Mouse (Mus musculus) liver, embryonic 15.5 days (tissue): ENCODE measurements around the gene Lrsam1. TPM values are rescaled to one million over a fixed set of nuclear protein-coding genes. Genes with fewer than 3 reads are reported as not detected.

ENCODE experiments used
- ATAC-seq: fragments of 200-750 bp; cut with Nextera tagmentation; 2 replicates; pipeline ENCODE4 v1.8.0; 2017; ENCODE audit warnings: moderate number of reproducible peaks, mild to moderate bottlenecking, moderate library complexity; ENCODE audit not compliant: insufficient read depth
- H3K27ac ChIP-seq: fragments of 300-500 bp; sonication (generic); replicated peaks from 2 replicates; pipeline ENCODE4 v1.5.1; 2015; ENCODE audit warnings: mild to moderate bottlenecking, inconsistent platforms
- H3K27me3 ChIP-seq: fragments of 300-500 bp; sonication (generic); 2 replicates; pipeline ENCODE4 v1.6.1; 2015; ENCODE audit warnings: mild to moderate bottlenecking, inconsistent platforms
- H3K36me3 ChIP-seq: fragments of 300-500 bp; sonication (generic); replicated peaks from 2 replicates; pipeline ENCODE4 v1.6.1; 2015; ENCODE audit warnings: moderate library complexity, mild to moderate bottlenecking, inconsistent platforms
- H3K4me1 ChIP-seq: fragments of 300-500 bp; sonication (generic); replicated peaks from 2 replicates; pipeline ENCODE4 v1.6.1; 2015; ENCODE audit warnings: inconsistent platforms
- H3K4me2 ChIP-seq: fragments of 300-500 bp; sonication (generic); 2 replicates; pipeline ENCODE4 v1.6.1; 2015; ENCODE audit warnings: moderate library complexity, mild to moderate bottlenecking, inconsistent platforms
- H3K4me3 ChIP-seq: fragments of 300-500 bp; sonication (generic); replicated peaks from 2 replicates; pipeline ENCODE4 v1.5.1; 2015; ENCODE audit warnings: mild to moderate bottlenecking, inconsistent platforms
- H3K9ac ChIP-seq: fragments of 300-500 bp; sonication (generic); 2 replicates; pipeline ENCODE4 v1.6.1; 2015; ENCODE audit warnings: moderate library complexity, mild to moderate bottlenecking, inconsistent platforms
- H3K9me3 ChIP-seq: fragments of 300-500 bp; sonication (generic); replicated peaks from 2 replicates; pipeline ENCODE4 v1.6.1; 2016; ENCODE audit warnings: inconsistent platforms
- WGBS: fragments of 180-500 bp; shearing (Covaris S2); methylation state at CpG from one replicate; pipeline ENCODE4 v1.1.7; 2015; ENCODE audit warnings: mixed read lengths; ENCODE audit not compliant: insufficient replicate concordance; 5-methylcytosine and 5-hydroxymethylcytosine counted together
- polyA plus RNA-seq: library from polyadenylated mRNA; unstranded; fragments of >200 nt; fragmentation: Nextera tagmentation; extraction: Ambion mirVana; gene quantifications from 2 replicates; pipeline ENCODE4 v1.2.1, GENCODE M21; 2015

Gene Lrsam1
- polyA plus RNA-seq, 1 experiment from 2014 or later: 2.5 TPM

- no peaks in the 10 kb centered on the region for H3K9me3 ChIP-seq
- ATAC-seq: no peak
- 74% methylated on average over 7 of the region's 7 CpGs for WGBS
These were observed 49.7 kb downstream of the Lrsam1 start for GRCm38 (mm10) chr2:32911639-32912182.

GRCm38 (mm10) chr2:32908796-32909195, 52.6 kb downstream of the Lrsam1 start:
- ATAC-seq: no peak
- Histone ChIP-seq H3K36me3 (0 out of 2 replicates have a peak, but pooled peaks cover 6% of the 10 kb centered on the region), H3K4me1 (peaks cover 54% of the 10 kb centered on the region), H3K9me3 (no peaks in the 10 kb centered on the region), H3K27ac (peak overlapping the region; percentile 19; the same call in 1 of the 2 replicates), H3K4me2 (no peak overlapping the region), H3K9ac (no peak overlapping the region), H3K27me3 (no peaks in the 10 kb centered on the region), H3K4me3 (no peak overlapping the region)
- 50% methylated on average over 11 of the region's 11 CpGs for WGBS

More at GRCm38 (mm10) chr2:32911639-32912182, 49.7 kb downstream of the Lrsam1 start:
- no peak overlapping the region for H3K4me2 ChIP-seq
- H3K36me3 ChIP-seq: 0 out of 2 replicates have a peak, but pooled peaks cover 6% of the 10 kb centered on the region
- no peaks in the 10 kb centered on the region for H3K27me3 ChIP-seq
- H3K9ac ChIP-seq: no peak overlapping the region
- no peak overlapping the region for H3K27ac ChIP-seq
- H3K4me1 ChIP-seq: peaks cover 37% of the 10 kb centered on the region
- no peak overlapping the region for H3K4me3 ChIP-seq

- Histone ChIP-seq H3K4me1 (peaks cover 60% of the 10 kb centered on the region), H3K27me3 (no peaks in the 10 kb centered on the region), H3K9ac (no peak overlapping the region), H3K4me2 (no peak overlapping the region), H3K9me3 (no peaks in the 10 kb centered on the region), H3K36me3 (0 out of 2 replicates have a peak, but pooled peaks cover 6% of the 10 kb centered on the region), H3K4me3 (no peak overlapping the region), H3K27ac (0 out of 2 replicates have a peak overlapping the region, but pooled peaks have one; percentile 19)
- ATAC-seq: no peak
- 38% methylated on average over 6 of the region's 6 CpGs for WGBS
These were observed 53.1 kb downstream of the Lrsam1 start for GRCm38 (mm10) chr2:32908272-32908671.

- Histone ChIP-seq H3K4me1 (peaks cover 65% of the 10 kb centered on the region), H3K36me3 (0 out of 2 replicates have a peak, but pooled peaks cover 6% of the 10 kb centered on the region), H3K27ac (0 out of 2 replicates have a peak overlapping the region, but pooled peaks have one; percentile 33), H3K4me3 (no peak overlapping the region), H3K27me3 (no peaks in the 10 kb centered on the region), H3K9me3 (no peaks in the 10 kb centered on the region), H3K9ac (no peak overlapping the region), H3K4me2 (no peak overlapping the region)
- WGBS: 66% methylated on average over 8 of the region's 8 CpGs
- ATAC-seq: no peak
These were observed 54.0 kb downstream of the Lrsam1 start for GRCm38 (mm10) chr2:32907442-32907841.

- Histone ChIP-seq H3K4me1 (peaks cover 68% of the 10 kb centered on the region), H3K9me3 (no peaks in the 10 kb centered on the region), H3K27me3 (no peaks in the 10 kb centered on the region), H3K27ac (peak overlapping the region; percentile 55; the same call in 1 of the 2 replicates), H3K36me3 (0 out of 2 replicates have a peak, but pooled peaks cover 2% of the 10 kb centered on the region), H3K4me2 (no peak overlapping the region), H3K9ac (no peak overlapping the region), H3K4me3 (no peak overlapping the region)
- 55% methylated on average over 8 of the region's 8 CpGs for WGBS
- ATAC-seq: no peak
These were observed 56.1 kb downstream of the Lrsam1 start for GRCm38 (mm10) chr2:32905297-32905696.

- ATAC-seq: peak; percentile 66; the same call in 1 of the 2 replicates
- H3K4me2 ChIP-seq: peak overlapping the region; percentile 25; the same call in 1 of the 2 replicates
These were observed 56.8 kb downstream of the Lrsam1 start for GRCm38 (mm10) chr2:32904637-32905036.

GRCm38 (mm10) chr2:32903470-32903869, 57.9 kb downstream of the Lrsam1 start:
- 48% methylated on average over 4 of the region's 4 CpGs for WGBS
- H3K27me3 ChIP-seq: no peaks in the 10 kb centered on the region
- H3K9ac ChIP-seq: no peak overlapping the region
- ATAC-seq: no peak
- peaks cover 66% of the 10 kb centered on the region for H3K4me1 ChIP-seq
- no peak overlapping the region for H3K4me3 ChIP-seq
- H3K9me3 ChIP-seq: no peaks in the 10 kb centered on the region
- H3K36me3 ChIP-seq: no peaks in the 10 kb centered on the region
- no peak overlapping the region for H3K4me2 ChIP-seq
- 0 out of 2 replicates have a peak overlapping the region, but pooled peaks have one; percentile 2 for H3K27ac ChIP-seq

More at GRCm38 (mm10) chr2:32904637-32905036, 56.8 kb downstream of the Lrsam1 start:
- WGBS: 22% methylated on average over 5 of the region's 5 CpGs
- no peaks in the 10 kb centered on the region for H3K27me3 ChIP-seq
- no peak overlapping the region for H3K9ac ChIP-seq
- H3K4me1 ChIP-seq: peaks cover 71% of the 10 kb centered on the region
- H3K27ac ChIP-seq: peak overlapping the region; percentile 55
- no peaks in the 10 kb centered on the region for H3K36me3 ChIP-seq
- H3K4me3 ChIP-seq: no peak overlapping the region
- no peaks in the 10 kb centered on the region for H3K9me3 ChIP-seq

GRCm38 (mm10) chr2:32902126-32902525, 59.3 kb downstream of the Lrsam1 start:
- no peak for ATAC-seq

GRCm38 (mm10) chr2:32898983-32899382, 62.4 kb downstream of the Lrsam1 start:
- Histone ChIP-seq H3K27ac (no peak overlapping the region), H3K27me3 (no peaks in the 10 kb centered on the region), H3K9me3 (no peaks in the 10 kb centered on the region), H3K4me2 (no peak overlapping the region), H3K9ac (no peak overlapping the region), H3K4me1 (peaks cover 62% of the 10 kb centered on the region), H3K4me3 (no peak overlapping the region), H3K36me3 (no peaks in the 10 kb centered on the region)
- 77% methylated on average over 7 of the region's 7 CpGs for WGBS
- ATAC-seq: no peak

More at GRCm38 (mm10) chr2:32902126-32902525, 59.3 kb downstream of the Lrsam1 start:
- H3K9ac ChIP-seq: no peak overlapping the region
- peaks cover 64% of the 10 kb centered on the region for H3K4me1 ChIP-seq
- no peaks in the 10 kb centered on the region for H3K9me3 ChIP-seq
- H3K4me2 ChIP-seq: no peak overlapping the region
- no peak overlapping the region for H3K4me3 ChIP-seq
- no peak overlapping the region for H3K27ac ChIP-seq
- no peaks in the 10 kb centered on the region for H3K27me3 ChIP-seq
- 57% methylated on average over 9 of the region's 9 CpGs for WGBS
- H3K36me3 ChIP-seq: no peaks in the 10 kb centered on the region

- H3K4me3 ChIP-seq: no peak overlapping the region
- no peaks in the 10 kb centered on the region for H3K9me3 ChIP-seq
- no peaks in the 10 kb centered on the region for H3K36me3 ChIP-seq
- no peak for ATAC-seq
- H3K9ac ChIP-seq: no peak overlapping the region
- H3K27me3 ChIP-seq: no peaks in the 10 kb centered on the region
- H3K27ac ChIP-seq: 0 out of 2 replicates have a peak overlapping the region, but pooled peaks have one; percentile 10
- 63% methylated on average over 10 of the region's 10 CpGs for WGBS
- H3K4me1 ChIP-seq: peaks cover 67% of the 10 kb centered on the region
- no peak overlapping the region for H3K4me2 ChIP-seq
These were observed 64.8 kb downstream of the Lrsam1 start for GRCm38 (mm10) chr2:32896507-32897147.

- H3K9me3 ChIP-seq: no peaks in the 10 kb centered on the region
- H3K4me2 ChIP-seq: no peak overlapping the region; the same call in 1 of the 2 replicates
- H3K4me3 ChIP-seq: no peak overlapping the region
- peak overlapping the region; percentile 10 for H3K27ac ChIP-seq
- H3K4me1 ChIP-seq: peaks cover 75% of the 10 kb centered on the region
- H3K36me3 ChIP-seq: no peaks in the 10 kb centered on the region
- H3K27me3 ChIP-seq: no peaks in the 10 kb centered on the region
- no peak overlapping the region for H3K9ac ChIP-seq
- WGBS: 48% methylated on average over 8 of the region's 8 CpGs
- peak; percentile 48 for ATAC-seq
These were observed 65.8 kb downstream of the Lrsam1 start for GRCm38 (mm10) chr2:32895606-32896106.
